Mouse (Mus musculus) gastrocnemius, adult 8-10 months (tissue): ENCODE results near the gene Ednra. TPM values are rescaled to one million over a fixed set of nuclear protein-coding genes. Genes with fewer than 3 reads are reported as not detected.

Source experiments
- DNase-seq, 2 experiments: peaks; one replicate each; pipeline ENCODE4 v3.0.0; 2022; ENCODE audit warnings: low spot score in 2 of 2
- total RNA-seq, 4 experiments: library from RNA; stranded (reverse); gene quantifications; 2 replicates each; pipeline ENCODE4 v1.2.4; 2022

The Ednra gene
- total RNA-seq, 4 experiments from 2014 or later: 0.77 to 1.8 (median 1.4) TPM

DNA sequence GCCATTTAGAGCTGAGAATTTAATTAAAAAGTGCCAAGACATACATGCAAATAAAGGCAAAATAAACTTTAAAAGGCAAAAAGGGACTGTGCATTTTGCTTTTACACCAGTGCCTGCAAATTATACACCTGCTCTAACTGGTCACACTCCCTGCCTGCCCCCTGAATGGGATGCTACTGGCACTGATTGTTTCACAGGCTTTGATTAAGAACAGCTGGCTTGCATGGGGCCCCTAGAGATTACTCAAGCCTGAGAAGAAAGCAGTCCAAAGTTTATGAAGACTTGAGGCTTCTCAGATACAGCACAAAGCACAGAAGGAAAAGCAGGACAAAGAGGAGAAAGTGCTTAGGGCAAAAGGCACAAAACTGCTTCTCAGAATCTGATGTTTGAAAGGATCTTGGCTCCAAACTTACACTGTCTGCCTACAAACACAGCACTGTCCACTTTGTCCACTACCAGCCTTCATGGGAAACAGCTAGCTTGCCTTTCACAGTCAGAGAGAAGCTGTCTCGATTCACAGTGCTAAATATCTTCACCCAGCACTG, 73.5 kb downstream of the Ednra start:
- no peak for DNase-seq

DNA sequence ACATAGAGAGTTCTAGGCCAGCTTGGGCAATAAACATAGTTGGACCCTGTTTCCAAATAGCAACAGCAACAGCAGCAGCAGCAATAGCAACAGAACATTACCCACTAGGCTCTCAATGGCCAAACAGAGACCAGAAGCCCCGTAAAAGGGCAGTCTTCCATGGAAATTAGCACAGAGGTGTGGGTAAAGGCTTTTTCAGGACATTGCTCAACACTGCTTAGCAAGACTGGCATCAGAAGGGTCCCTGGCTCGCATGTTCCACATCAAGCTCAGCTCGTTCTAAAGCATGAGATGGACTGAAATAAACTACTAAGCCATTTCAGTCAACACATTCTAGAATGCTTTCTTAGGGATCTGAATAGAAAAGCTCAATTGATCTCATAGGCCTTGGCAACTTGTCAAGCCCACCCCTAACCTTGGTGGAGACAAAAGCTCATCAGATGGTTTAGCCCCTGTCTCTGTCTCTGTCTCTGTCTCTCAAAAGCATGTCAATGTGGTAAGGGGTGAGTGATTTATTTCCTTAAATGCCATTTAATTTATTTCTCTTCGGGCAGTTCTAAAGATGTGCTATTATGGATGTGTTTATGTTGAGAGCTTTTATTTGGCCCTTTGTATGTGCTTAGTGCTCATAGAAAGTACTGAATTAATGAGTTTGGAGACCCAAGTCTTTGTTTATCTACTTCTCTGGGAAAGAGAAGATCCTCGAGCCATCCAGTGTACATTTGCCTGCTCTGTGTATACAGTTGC, 84.0 kb downstream of the Ednra start:
- no peak for DNase-seq

DNA sequence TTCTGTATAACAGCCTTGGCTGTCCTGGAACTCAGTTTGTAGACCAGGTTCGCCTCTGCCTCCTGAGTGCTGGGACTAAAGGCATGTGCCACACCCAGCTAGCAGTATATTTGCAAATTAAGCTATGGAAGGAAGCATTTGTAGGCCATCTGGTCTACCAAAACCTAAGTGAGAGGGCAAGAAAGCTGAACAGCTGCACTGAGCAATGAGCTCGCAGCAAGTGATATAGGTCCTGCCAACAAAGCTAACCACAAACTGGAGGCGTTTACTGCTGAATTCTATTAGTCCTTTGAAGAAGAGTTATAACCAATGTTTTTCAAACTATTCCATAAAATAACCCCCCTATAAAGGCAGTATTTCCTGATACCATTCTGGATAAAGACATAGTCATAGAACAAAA, 86.7 kb downstream of the Ednra start:
- DNase-seq: no peak

DNA sequence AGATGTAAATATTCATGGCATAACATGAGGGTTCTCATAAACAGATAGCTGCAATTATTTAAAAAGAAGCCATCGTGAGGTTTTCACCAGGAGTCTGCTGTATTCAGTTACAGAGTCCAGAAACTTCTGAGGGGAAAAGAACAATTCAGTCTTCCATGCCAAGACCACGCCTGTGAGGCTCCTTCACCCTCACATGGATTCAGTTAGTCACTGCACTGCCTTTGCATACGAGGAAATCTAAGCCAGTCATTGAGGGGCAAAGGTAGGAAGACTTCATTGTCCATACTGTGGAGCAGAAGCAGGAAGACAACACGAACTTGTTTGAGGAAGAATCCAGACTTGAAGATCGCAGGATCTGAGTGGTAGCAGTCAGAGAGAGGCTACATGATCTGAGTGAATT, 90.2 kb downstream of the Ednra start:
- no peak for DNase-seq

DNA sequence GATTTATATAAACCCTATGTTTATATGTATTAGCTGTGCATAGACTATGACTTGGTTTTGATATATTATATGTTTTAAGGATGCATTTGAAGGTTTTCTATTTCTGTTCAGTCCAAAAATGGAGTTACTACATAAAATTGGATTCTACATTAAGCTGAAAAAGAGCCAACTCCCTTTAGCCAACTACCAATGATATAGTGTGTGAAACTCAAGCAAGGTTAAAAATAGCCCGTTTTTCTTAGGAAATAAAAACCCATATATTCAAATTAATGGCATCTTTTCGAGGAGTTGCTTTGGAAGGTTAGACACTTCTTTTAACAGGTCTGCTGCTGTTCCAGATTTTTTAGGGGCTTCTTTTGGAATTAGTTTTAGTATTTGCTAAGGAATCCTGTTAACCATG, 91.1 kb downstream of the Ednra start:
- no peak for DNase-seq

DNA sequence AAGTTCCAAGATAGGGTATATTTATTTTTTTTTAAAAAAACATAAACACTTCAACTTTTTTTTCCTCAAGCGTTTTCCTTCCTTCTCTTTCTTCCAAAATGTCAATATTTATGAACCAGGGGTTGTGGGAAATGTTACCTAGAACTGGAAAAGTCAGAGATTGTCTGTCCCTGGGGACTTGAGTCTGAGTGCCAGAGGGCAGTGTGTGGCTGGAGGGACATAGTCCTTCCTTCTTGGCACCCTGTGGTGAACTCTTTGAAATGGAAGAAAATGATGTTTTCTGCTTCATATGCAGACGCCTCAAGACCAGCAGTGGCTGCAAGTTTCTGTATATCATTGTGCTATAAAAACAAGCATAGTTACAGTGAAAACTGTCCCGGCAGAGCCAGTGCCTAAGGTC, 93.6 kb downstream of the Ednra start:
- no peak for DNase-seq

DNA sequence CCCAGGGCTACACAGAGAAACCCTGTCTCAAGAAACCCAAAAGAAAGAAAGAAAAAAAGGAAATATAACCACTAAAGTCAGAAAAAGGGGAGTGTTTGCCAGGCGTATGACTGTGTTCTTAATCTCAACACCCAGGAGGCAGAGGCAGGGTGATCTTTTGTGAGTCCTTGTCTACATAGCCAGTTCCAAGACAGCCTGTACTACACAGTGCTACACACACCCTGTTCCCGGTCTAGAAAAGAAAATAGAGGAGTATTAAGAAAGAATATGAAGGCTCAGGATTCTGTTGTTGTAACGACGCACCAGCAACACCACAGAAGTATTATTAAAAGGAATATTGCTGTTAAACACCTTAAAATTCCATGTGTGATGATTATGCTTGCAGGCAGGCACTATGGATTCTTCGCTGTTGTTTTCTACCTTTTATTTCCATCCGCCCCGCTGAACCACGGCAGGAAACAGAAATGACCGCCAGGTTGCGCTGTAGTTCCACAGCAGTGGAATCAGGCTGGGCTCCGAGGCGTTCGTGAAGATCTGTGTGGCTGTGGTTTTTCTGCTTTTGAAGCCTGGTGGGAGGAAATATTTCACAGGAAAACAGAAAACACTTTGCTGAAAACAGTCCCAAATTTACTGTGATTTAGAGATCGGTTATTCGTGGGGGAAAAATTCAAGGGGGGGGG, 94.3 kb downstream of the Ednra start:
- peak; percentile 7 to 34 for DNase-seq

DNA sequence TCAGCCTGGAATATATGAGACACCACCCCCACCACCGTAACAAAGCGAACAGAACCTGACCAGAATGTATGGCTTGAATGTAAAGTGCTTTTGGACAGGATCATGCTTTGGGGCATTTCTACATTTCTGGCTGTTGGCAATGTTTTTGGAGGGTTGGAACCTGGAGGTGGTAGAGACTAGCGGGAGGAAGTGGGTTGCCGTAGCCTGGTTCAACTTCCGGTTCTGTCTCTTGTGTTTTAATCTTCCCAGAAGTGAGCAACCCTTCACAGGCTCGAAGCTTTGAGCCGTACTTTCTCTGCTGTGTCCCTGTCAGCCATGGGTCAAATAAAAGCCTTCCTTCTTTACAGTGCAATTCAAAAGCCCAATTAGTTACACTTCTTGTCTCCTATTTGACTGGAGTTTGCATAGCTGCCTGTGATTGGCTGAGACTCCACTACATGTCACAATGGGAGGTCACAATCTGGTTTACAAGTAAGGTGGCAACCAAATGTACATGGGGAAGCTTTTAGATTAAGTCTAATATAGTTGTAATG, 100.5 kb downstream of the Ednra start:
- no peak for DNase-seq

DNA sequence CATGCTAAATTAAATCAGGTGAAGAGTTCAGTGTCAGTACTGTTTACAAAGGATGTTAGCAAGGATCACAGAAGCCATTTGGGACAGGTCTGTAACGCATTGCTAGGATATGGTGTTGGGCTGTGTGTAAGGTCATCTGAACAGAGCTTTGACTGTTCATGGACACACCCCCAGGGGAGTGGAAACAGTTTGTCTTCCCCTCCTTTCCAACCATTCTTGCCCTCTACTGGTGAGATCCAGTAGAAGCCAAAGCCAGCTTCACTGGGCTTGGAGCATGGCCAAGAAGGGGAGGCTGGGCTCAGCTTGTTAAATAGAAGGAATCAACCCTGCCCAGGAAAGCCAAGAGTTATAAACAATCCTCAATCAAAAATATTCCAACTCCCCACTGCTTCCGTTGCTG, 106.3 kb downstream of the Ednra start:
- DNase-seq: no peak

Other genes with a start within 250 kb of the Ednra start
- 10 to 100 TPM; 38.4 to 43.4 (median 41.2) TPM for gene Arhgap10, start 206.5 kb downstream of the Ednra start, total RNA-seq
- gene Prmt9, start 175.1 kb downstream of the Ednra start, total RNA-seq: 1 to 10 TPM; 7.1 to 8.7 (median 8.1) TPM
- gene Tmem184c, start 113.8 kb downstream of the Ednra start, total RNA-seq: 1 to 10 TPM; 8.6 to 9.8 (median 9.0) TPM